Mouse (Mus musculus): Measurements from ENCODE around the gene Bglap3.

Bglap3 gene

GRCm38 (mm10) chr3:88336058-88337013 lies 36.2 kb downstream of the Bglap3 start, which contains the start of the genes Tmem79 and Smg5:
TSS of gene Tmem79 (minus strand) at chr3:88336148.
TSS of gene Smg5 (plus strand) at chr3:88336260.
- peak; percentile 93 for DNase-seq (ENCODE audit: extremely low spot score, low read depth, low spot score)

- DNase-seq (ENCODE audit: extremely low spot score, low read depth, low spot score), result no peak
Measured at GRCm38 (mm10) chr3:88335436-88336053, 37.0 kb downstream of the Bglap3 start.

- no peak for DNase-seq (ENCODE audit: extremely low spot score, low read depth, low spot score)
Measured at GRCm38 (mm10) chr3:88334902-88335435, 37.6 kb downstream of the Bglap3 start.

- no peak for DNase-seq (ENCODE audit: extremely low spot score, low read depth, low spot score)
Measured at GRCm38 (mm10) chr3:88334029-88334658, 38.4 kb downstream of the Bglap3 start.

- DNase-seq (ENCODE audit: extremely low spot score, low read depth, low spot score), result no peak
Measured at GRCm38 (mm10) chr3:88331282-88331681, 41.3 kb downstream of the Bglap3 start.

GRCm38 (mm10) chr3:88328956-88329355 lies 43.6 kb downstream of the Bglap3 start:
- no peak for DNase-seq (ENCODE audit: extremely low spot score, low read depth, low spot score)

- DNase-seq (ENCODE audit: extremely low spot score, low read depth, low spot score), result no peak
Measured at GRCm38 (mm10) chr3:88324951-88325405, 47.6 kb downstream of the Bglap3 start, which contains the start of gene Glmp. TSS of gene Glmp (plus strand) at chr3:88325023.

All from hindlimb bud, embryonic 11.5 days (tissue).